Mouse (Mus musculus): ENCODE data around the gene Cab39. TPM values are rescaled to one million over a fixed set of nuclear protein-coding genes. Genes with fewer than 3 reads are reported as not detected.

The Cab39 gene
- polyA plus RNA-seq, 1 experiment from 2014 or later: 33.8 TPM

DNA sequence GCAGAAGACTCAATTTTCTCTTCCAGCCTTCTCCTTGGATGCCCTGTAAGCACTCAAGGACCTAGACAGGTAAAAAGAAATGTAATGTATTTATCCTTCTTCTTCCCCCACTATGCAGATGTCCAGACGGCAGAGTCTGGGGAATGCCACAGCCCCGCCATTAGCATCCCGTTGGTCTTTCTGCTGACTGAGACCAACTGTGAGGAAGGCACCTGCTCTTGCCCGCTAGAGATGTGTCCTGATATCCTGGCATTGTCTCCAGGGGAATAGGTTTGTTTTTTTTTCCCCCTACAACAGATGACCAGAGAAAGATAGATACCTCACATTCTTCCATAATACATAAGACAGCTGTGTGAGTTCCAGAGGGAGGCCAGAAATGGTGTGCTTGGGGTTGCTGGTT, 28.9 kb upstream of the Cab39 start:
- Histone ChIP-seq H3K4me2 (replicated peaks; ENCODE audit: low read depth) (no peak overlapping the region), H3K27ac (ENCODE audit: low read depth, low read length) (no peak overlapping the region), H3K9ac (ENCODE audit: low read depth, low read length) (no peak overlapping the region), H3K4me1 (replicated peaks; ENCODE audit: control insufficient read depth, insufficient read depth, low read length) (no peaks in the 10 kb centered on the region), H3K9me3 (ENCODE audit: control insufficient read depth) (no peaks in the 10 kb centered on the region), H3K27me3 (replicated peaks; ENCODE audit: control insufficient read depth, insufficient read depth, low read length) (no peaks in the 10 kb centered on the region), H3K36me3 (ENCODE audit: control insufficient read depth, insufficient read depth) (no peaks in the 10 kb centered on the region), H3K4me3 (ENCODE audit: low read depth, low read length) (no peak overlapping the region)
- no peak for TF ChIP-seq CTCF (IDR thresholded peaks at IDR 0.05; ENCODE audit: low read depth)
- ATAC-seq: no peak
- 78% methylated on average over 4 of the region's 4 CpGs for WGBS

DNA sequence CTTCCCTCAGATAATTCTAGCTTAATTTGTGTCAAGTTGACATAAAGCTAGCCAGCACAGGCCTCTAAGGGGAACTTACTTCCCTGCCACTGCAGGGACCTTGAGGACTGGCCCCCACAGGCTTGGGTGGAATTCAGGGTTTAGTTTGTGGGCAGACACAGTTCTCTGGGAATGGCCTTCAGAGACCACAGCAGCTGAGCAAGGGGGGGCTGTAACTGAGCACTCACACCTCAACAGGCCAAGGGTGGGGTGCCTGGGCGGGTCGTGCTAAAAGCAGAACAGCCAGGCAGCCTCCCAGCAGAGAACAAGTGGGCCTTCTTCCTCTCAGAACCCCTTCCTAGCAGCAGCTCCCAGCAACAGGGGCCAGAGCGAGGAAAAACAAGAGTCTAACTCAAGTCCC, 27.1 kb upstream of the Cab39 start:
- no peak overlapping the region for H3K9ac ChIP-seq (ENCODE audit: low read depth, low read length)
- H3K4me3 ChIP-seq (ENCODE audit: low read depth, low read length): no peak overlapping the region
- no peaks in the 10 kb centered on the region for H3K36me3 ChIP-seq (ENCODE audit: control insufficient read depth, insufficient read depth)
- no peak overlapping the region for H3K27ac ChIP-seq (ENCODE audit: low read depth, low read length)
- TF ChIP-seq CTCF (IDR thresholded peaks at IDR 0.05; ENCODE audit: low read depth): no peak
- H3K4me1 ChIP-seq (replicated peaks; ENCODE audit: control insufficient read depth, insufficient read depth, low read length): no peaks in the 10 kb centered on the region
- H3K9me3 ChIP-seq (ENCODE audit: control insufficient read depth): no peaks in the 10 kb centered on the region
- WGBS: 83% methylated on average over 3 of the region's 3 CpGs
- no peak overlapping the region for H3K4me2 ChIP-seq (replicated peaks; ENCODE audit: low read depth)
- no peak for ATAC-seq
- H3K27me3 ChIP-seq (replicated peaks; ENCODE audit: control insufficient read depth, insufficient read depth, low read length): no peaks in the 10 kb centered on the region

DNA sequence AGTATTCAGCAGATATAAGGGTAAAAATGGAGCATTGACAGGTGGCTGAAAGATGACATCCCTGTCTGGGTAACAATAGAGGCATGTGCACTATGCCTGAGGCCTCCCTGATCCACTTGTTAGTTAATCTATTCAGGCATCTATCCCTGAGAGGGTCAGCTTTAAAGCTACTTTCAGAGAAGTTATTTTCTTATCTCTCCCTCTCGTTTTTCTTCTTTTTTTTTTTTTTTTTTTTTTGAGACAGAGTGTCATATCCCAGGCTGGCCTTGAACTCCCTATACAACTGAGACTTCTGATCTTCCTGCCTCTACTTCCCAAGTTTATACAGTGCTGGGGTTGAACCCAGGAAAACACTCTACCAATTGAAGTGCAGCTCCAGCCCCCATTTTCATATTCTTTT, 25.5 kb upstream of the Cab39 start:
- H3K9ac ChIP-seq (ENCODE audit: low read depth, low read length): no peak overlapping the region
- ATAC-seq: no peak
- no peaks in the 10 kb centered on the region for H3K9me3 ChIP-seq (ENCODE audit: control insufficient read depth)
- WGBS: 23% methylated on average over 1 of the region's 1 CpGs
- no peak for TF ChIP-seq CTCF (IDR thresholded peaks at IDR 0.05; ENCODE audit: low read depth)
- H3K4me2 ChIP-seq (replicated peaks; ENCODE audit: low read depth): no peak overlapping the region
- no peak overlapping the region for H3K27ac ChIP-seq (ENCODE audit: low read depth, low read length)
- no peaks in the 10 kb centered on the region for H3K4me1 ChIP-seq (replicated peaks; ENCODE audit: control insufficient read depth, insufficient read depth, low read length)
- H3K4me3 ChIP-seq (ENCODE audit: low read depth, low read length): no peak overlapping the region
- no peaks in the 10 kb centered on the region for H3K36me3 ChIP-seq (ENCODE audit: control insufficient read depth, insufficient read depth)
- H3K27me3 ChIP-seq (replicated peaks; ENCODE audit: control insufficient read depth, insufficient read depth, low read length): no peaks in the 10 kb centered on the region

GRCm38 (mm10) chr1:85771976-85772375, 21.3 kb upstream of the Cab39 start:
- WGBS: 64% methylated on average over 3 of the region's 3 CpGs
- no peak for ATAC-seq
- no peak for TF ChIP-seq CTCF (IDR thresholded peaks at IDR 0.05; ENCODE audit: low read depth)

DNA sequence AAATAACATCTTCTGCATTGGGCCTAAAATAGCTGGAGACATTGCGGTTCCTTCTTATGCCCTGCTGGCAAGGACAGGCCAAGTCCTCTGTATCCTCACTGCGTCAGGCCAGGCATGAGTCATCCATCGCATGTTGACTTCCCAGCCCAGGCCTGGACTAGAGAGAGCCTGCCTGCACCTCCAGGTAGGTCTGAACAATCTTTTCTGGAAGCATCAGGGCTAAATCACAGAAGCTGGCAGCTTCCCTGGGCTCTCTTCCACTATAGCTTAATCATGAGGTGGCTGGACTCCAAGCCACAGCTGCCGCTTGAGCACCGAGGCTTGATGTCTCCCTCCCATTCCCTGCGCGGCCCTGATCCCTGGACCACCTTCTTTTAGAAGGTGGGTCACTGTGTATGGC, 18.1 kb upstream of the Cab39 start:
- Histone ChIP-seq H3K4me1 (replicated peaks; ENCODE audit: control insufficient read depth, insufficient read depth, low read length) (no peaks in the 10 kb centered on the region), H3K27me3 (replicated peaks; ENCODE audit: control insufficient read depth, insufficient read depth, low read length) (no peaks in the 10 kb centered on the region), H3K9ac (ENCODE audit: low read depth, low read length) (no peak overlapping the region), H3K4me3 (ENCODE audit: low read depth, low read length) (no peak overlapping the region), H3K4me2 (replicated peaks; ENCODE audit: low read depth) (no peak overlapping the region), H3K36me3 (ENCODE audit: control insufficient read depth, insufficient read depth) (no peaks in the 10 kb centered on the region), H3K9me3 (ENCODE audit: control insufficient read depth) (no peaks in the 10 kb centered on the region), H3K27ac (ENCODE audit: low read depth, low read length) (no peak overlapping the region)
- no peak for TF ChIP-seq CTCF (IDR thresholded peaks at IDR 0.05; ENCODE audit: low read depth)
- WGBS: 72% methylated on average over 7 of the region's 7 CpGs
- no peak for ATAC-seq

More at GRCm38 (mm10) chr1:85771976-85772375, 21.3 kb upstream of the Cab39 start:
- H3K4me2 ChIP-seq (replicated peaks; ENCODE audit: low read depth): no peak overlapping the region
- H3K4me3 ChIP-seq (ENCODE audit: low read depth, low read length): no peak overlapping the region
- no peaks in the 10 kb centered on the region for H3K9me3 ChIP-seq (ENCODE audit: control insufficient read depth)
- no peaks in the 10 kb centered on the region for H3K27me3 ChIP-seq (replicated peaks; ENCODE audit: control insufficient read depth, insufficient read depth, low read length)
- no peak overlapping the region for H3K9ac ChIP-seq (ENCODE audit: low read depth, low read length)
- H3K36me3 ChIP-seq (ENCODE audit: control insufficient read depth, insufficient read depth): no peaks in the 10 kb centered on the region
- no peaks in the 10 kb centered on the region for H3K4me1 ChIP-seq (replicated peaks; ENCODE audit: control insufficient read depth, insufficient read depth, low read length)
- no peak overlapping the region for H3K27ac ChIP-seq (ENCODE audit: low read depth, low read length)

DNA sequence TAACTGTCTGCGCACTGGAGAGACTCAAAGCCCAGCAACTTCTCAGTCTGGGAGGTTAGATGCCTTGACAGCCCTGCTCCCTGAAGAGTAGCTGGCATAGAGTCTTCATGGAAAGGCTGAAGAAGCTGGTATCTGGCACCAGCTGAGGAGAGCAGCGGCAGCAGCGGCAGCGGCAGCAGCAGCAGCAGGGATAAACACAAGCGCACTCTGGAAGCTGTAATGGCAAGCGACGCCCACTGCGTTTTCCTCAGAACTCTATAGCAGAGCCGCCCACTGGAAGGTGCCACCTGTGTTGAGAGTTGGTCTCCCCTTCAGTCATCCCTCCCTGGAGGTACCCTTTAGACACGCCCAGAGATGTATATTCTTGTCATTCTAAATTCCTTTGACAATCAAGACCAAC, 17.1 kb upstream of the Cab39 start:
- Histone ChIP-seq H3K9ac (ENCODE audit: low read depth, low read length) (no peak overlapping the region), H3K27me3 (replicated peaks; ENCODE audit: control insufficient read depth, insufficient read depth, low read length) (no peaks in the 10 kb centered on the region), H3K9me3 (ENCODE audit: control insufficient read depth) (no peaks in the 10 kb centered on the region), H3K4me3 (ENCODE audit: low read depth, low read length) (no peak overlapping the region), H3K4me1 (replicated peaks; ENCODE audit: control insufficient read depth, insufficient read depth, low read length) (no peaks in the 10 kb centered on the region), H3K36me3 (ENCODE audit: control insufficient read depth, insufficient read depth) (no peaks in the 10 kb centered on the region), H3K27ac (ENCODE audit: low read depth, low read length) (no peak overlapping the region), H3K4me2 (replicated peaks; ENCODE audit: low read depth) (no peak overlapping the region)
- TF ChIP-seq CTCF (IDR thresholded peaks at IDR 0.05; ENCODE audit: low read depth): no peak
- ATAC-seq: no peak
- 46% methylated on average over 10 of the region's 10 CpGs for WGBS

DNA sequence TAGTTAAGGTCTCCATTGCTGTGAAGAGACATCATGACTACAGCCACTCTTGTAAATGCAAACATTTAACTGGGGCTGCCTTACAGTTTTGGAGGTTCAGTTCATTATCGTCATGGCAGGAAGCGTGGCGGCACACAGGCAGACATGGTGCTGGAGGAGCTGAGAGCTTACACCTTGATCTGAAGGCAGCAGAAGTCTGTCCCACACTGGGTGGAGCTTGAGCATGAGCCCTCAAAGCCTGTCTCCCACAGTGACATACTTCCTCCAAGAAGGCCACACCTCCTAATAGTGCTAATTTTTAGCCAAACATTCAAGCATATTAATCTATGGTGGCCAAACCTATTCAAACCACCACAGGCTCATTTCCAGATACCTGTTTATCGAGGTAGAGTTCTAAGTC, 14.8 kb upstream of the Cab39 start, which contains the start of gene A630001G21Rik:
A630001G21Rik (minus strand) TSS at position 208 of the 400 bp plus-strand sequence.
- WGBS: 81% methylated on average over 4 of the region's 4 CpGs
- 0 out of 2 replicates have a peak, but pooled peaks have one; percentile 16 for ATAC-seq
- no peaks in the 10 kb centered on the region for H3K36me3 ChIP-seq (ENCODE audit: control insufficient read depth, insufficient read depth)
- H3K27ac ChIP-seq (ENCODE audit: low read depth, low read length): no peak within 1 kb of the TSS
- H3K4me1 ChIP-seq (replicated peaks; ENCODE audit: control insufficient read depth, insufficient read depth, low read length): no peaks in the 10 kb centered on the region
- no peak within 1 kb of the TSS for H3K4me2 ChIP-seq (replicated peaks; ENCODE audit: low read depth)
- H3K9me3 ChIP-seq (ENCODE audit: control insufficient read depth): no peaks in the 10 kb centered on the region
- H3K9ac ChIP-seq (ENCODE audit: low read depth, low read length): no peak within 1 kb of the TSS
- TF ChIP-seq CTCF (IDR thresholded peaks at IDR 0.05; ENCODE audit: low read depth): no peak
- H3K4me3 ChIP-seq (ENCODE audit: low read depth, low read length): no peak within 1 kb of the TSS
- H3K27me3 ChIP-seq (replicated peaks; ENCODE audit: control insufficient read depth, insufficient read depth, low read length): no peaks in the 10 kb centered on the region

Measured in intestine, postnatal 0 days (tissue).